Mouse (Mus musculus) CD4-positive, CD25-positive, alpha-beta regulatory T cell, adult 4 months (primary cell): ENCODE measurements around the gene Gm20388. TPM values are rescaled to one million over a fixed set of nuclear protein-coding genes. Genes with fewer than 3 reads are reported as not detected.

Experiments used
- ATAC-seq: one replicate; pipeline ENCODE4 v1.8.0; 2017
- polyA plus RNA-seq, 2 experiments: library from polyadenylated mRNA; unstranded; fragments of 100-300 nt; shearing (Covaris generic); gene quantifications; one replicate each; pipeline ENCODE4 v1.2.1; 2017

The Gm20388 gene
- polyA plus RNA-seq, 2 experiments from 2014 or later = 10.7 to 12.8 TPM

- no peak for ATAC-seq
Observed at GRCm38 (mm10) chr8:121063649-121064048, 1153.0 kb downstream of the Gm20388 start.

GRCm38 (mm10) chr8:121071454-121071853, 1160.8 kb downstream of the Gm20388 start:
- no peak for ATAC-seq

- ATAC-seq = no peak
Observed at GRCm38 (mm10) chr8:121072406-121073130, 1161.9 kb downstream of the Gm20388 start.

- no peak for ATAC-seq
Observed at GRCm38 (mm10) chr8:121073174-121074107, 1162.8 kb downstream of the Gm20388 start.

- ATAC-seq = no peak
Observed at GRCm38 (mm10) chr8:121074108-121074847, 1163.6 kb downstream of the Gm20388 start.

GRCm38 (mm10) chr8:121074848-121075145, 1164.2 kb downstream of the Gm20388 start:
- no peak for ATAC-seq

- ATAC-seq = no peak
Observed at GRCm38 (mm10) chr8:121075936-121076335, 1165.3 kb downstream of the Gm20388 start.

GRCm38 (mm10) chr8:121076555-121076954, 1165.9 kb downstream of the Gm20388 start:
- ATAC-seq = no peak

- ATAC-seq = no peak
Observed at GRCm38 (mm10) chr8:121078721-121079120, 1168.1 kb downstream of the Gm20388 start.

GRCm38 (mm10) chr8:121079201-121079600, 1168.6 kb downstream of the Gm20388 start:
- ATAC-seq = no peak

GRCm38 (mm10) chr8:121079944-121080343, 1169.3 kb downstream of the Gm20388 start:
- no peak for ATAC-seq

- ATAC-seq = no peak
Observed at GRCm38 (mm10) chr8:121080361-121081090, 1169.9 kb downstream of the Gm20388 start.

- no peak for ATAC-seq
Observed at GRCm38 (mm10) chr8:121081398-121081797, 1170.8 kb downstream of the Gm20388 start.

- no peak for ATAC-seq
Observed at GRCm38 (mm10) chr8:121082218-121083092, 1171.8 kb downstream of the Gm20388 start.

GRCm38 (mm10) chr8:121083093-121083935, 1172.7 kb downstream of the Gm20388 start:
- ATAC-seq = no peak

- no peak for ATAC-seq
Observed at GRCm38 (mm10) chr8:121083936-121084209, 1173.2 kb downstream of the Gm20388 start.

GRCm38 (mm10) chr8:121084210-121084951, 1173.7 kb downstream of the Gm20388 start, which contains the start of gene Foxf1:
TSS of gene Foxf1 (plus strand) at chr8:121084386.
- ATAC-seq = no peak

GRCm38 (mm10) chr8:121085011-121085410, 1174.4 kb downstream of the Gm20388 start:
- ATAC-seq = no peak

GRCm38 (mm10) chr8:121085561-121085960, 1174.9 kb downstream of the Gm20388 start:
- ATAC-seq = no peak
